Mouse (Mus musculus) E14TG2a.4 (cell line): ENCODE measurements around the gene Dgki.

Experiments used
- CTCF ChIP-seq: conservative IDR thresholded peaks from 2 replicates; pipeline ENCODE4 v1.5.1; 2014; ENCODE audit warnings: low read length
- NANOG ChIP-seq: IDR thresholded peaks from 2 replicates; pipeline ENCODE4 v1.6.1; 2014; ENCODE audit warnings: borderline replicate concordance, low read length, mixed read lengths
- POU5F1 ChIP-seq: IDR thresholded peaks from 2 replicates; pipeline ENCODE4 v1.6.1; 2014; ENCODE audit warnings: low read length, borderline replicate concordance

- no peak for TF ChIP-seq CTCF
- TF ChIP-seq POU5F1: no peak
- no peak for TF ChIP-seq NANOG
These were observed 32.0 kb downstream of the Dgki start for GRCm38 (mm10) chr6:37267952-37268351.
